Mouse (Mus musculus): ENCODE measurements around the gene Zbtb16. TPM values are rescaled to one million over a fixed set of nuclear protein-coding genes. Genes with fewer than 3 reads are reported as not detected.
A peak's percentile ranks its signal among the peaks of the same experiment; 100 is the strongest.

Gene Zbtb16
- polyA plus RNA-seq, 1 experiment = not detected

DNA sequence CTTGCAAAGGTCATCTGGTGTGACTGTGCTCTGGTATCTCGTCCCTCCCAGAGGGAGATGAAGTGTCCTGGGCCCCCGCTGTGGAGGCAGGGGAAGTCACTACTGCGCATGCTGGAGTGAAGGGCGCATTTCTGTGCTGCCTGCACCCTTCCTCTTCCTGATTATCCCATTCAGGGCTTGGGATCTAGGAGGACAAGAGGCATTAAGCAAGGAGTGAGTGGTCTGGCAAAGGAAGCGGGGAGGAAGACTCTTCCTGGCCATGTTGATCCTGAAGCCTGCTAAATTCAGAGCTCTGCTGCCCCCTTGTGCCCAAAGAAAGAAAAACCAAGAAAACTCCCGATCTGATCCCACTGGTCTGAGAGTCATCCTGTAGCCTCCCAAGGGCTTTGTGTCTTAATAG lies 217.4 kb downstream of the Zbtb16 start:
- 32% methylated on average over 6 of the region's 6 CpGs for WGBS
- TF ChIP-seq POLR2A (IDR thresholded peaks at IDR 0.05; ENCODE audit: insufficient read depth, low read depth, low read length) (no peak), CTCF (IDR thresholded peaks at IDR 0.05; ENCODE audit: insufficient read depth, low read depth, low read length) (peak; percentile 43; the same call in 1 of the 2 replicates)
- Histone ChIP-seq H3K4me1 (ENCODE audit: control insufficient read depth, insufficient read depth, low read length) (peaks cover 7% of the 10 kb centered on the region), H3K27ac (ENCODE audit: insufficient read depth, low read depth, low read length) (no peak overlapping the region), H3K4me3 (ENCODE audit: insufficient read depth, low read depth, low read length) (0 out of 2 replicates have a peak overlapping the region, but pooled peaks have one; percentile 12)

DNA sequence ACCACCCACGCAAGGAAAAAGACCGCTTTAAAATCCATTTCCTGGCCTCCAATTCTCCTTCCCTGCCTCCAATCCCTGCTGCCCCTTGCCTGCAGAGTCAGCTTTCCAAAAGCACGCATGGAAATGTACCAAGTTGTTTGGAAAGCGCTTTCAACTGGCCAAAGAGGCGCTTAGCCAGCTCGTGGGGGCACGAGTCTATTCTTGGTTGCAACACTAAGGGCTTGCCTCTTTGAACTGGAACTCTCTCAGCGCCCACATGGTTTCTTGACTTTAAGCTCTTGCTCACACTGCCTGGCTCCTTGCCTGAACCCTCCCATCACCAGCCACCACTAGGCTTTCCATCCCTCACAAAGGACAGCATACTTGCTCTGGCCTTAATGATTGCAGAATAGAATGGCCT lies 217.9 kb downstream of the Zbtb16 start:
- Histone ChIP-seq H3K27ac (ENCODE audit: insufficient read depth, low read depth, low read length) (no peak overlapping the region), H3K4me3 (ENCODE audit: insufficient read depth, low read depth, low read length) (no peak overlapping the region), H3K4me1 (ENCODE audit: control insufficient read depth, insufficient read depth, low read length) (peaks cover 7% of the 10 kb centered on the region)
- WGBS = 55% methylated on average over 8 of the region's 8 CpGs
- TF ChIP-seq POLR2A (IDR thresholded peaks at IDR 0.05; ENCODE audit: insufficient read depth, low read depth, low read length) (no peak), CTCF (IDR thresholded peaks at IDR 0.05; ENCODE audit: insufficient read depth, low read depth, low read length) (no peak)

GRCm38 (mm10) chr9:48617511-48618010 lies 218.5 kb downstream of the Zbtb16 start:
- H3K4me3 ChIP-seq (ENCODE audit: insufficient read depth, low read depth, low read length) = no peak overlapping the region
- no peak overlapping the region for H3K27ac ChIP-seq (ENCODE audit: insufficient read depth, low read depth, low read length)
- peaks cover 7% of the 10 kb centered on the region for H3K4me1 ChIP-seq (ENCODE audit: control insufficient read depth, insufficient read depth, low read length)
- 90% methylated on average over 3 of the region's 3 CpGs for WGBS
- TF ChIP-seq CTCF (IDR thresholded peaks at IDR 0.05; ENCODE audit: insufficient read depth, low read depth, low read length) (no peak), POLR2A (IDR thresholded peaks at IDR 0.05; ENCODE audit: insufficient read depth, low read depth, low read length) (no peak)

DNA sequence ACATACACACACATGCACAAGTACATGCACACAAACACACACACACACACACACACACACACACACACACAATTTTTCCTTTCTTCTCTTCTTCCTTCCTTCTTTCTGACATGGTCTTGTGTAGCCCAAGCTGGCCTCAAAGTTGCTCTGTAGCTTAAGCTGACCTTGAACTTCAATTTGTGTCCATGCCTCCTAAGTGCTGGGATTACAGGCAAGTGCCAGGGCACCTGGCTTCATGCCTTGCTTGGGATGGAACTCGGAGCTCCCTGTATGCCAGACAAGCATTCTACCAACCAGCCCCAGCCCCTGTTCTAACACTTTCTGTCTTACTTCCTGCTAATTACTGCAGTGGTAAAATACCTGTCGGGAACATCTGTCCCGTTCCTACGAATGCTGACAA lies 222.8 kb downstream of the Zbtb16 start:
- TF ChIP-seq POLR2A (IDR thresholded peaks at IDR 0.05; ENCODE audit: insufficient read depth, low read depth, low read length) (no peak), CTCF (IDR thresholded peaks at IDR 0.05; ENCODE audit: insufficient read depth, low read depth, low read length) (no peak)
- WGBS = 84% methylated on average over 4 of the region's 4 CpGs
- Histone ChIP-seq H3K27ac (ENCODE audit: insufficient read depth, low read depth, low read length) (no peak overlapping the region), H3K4me1 (ENCODE audit: control insufficient read depth, insufficient read depth, low read length) (peaks cover 3% of the 10 kb centered on the region), H3K4me3 (ENCODE audit: insufficient read depth, low read depth, low read length) (no peak overlapping the region)

DNA sequence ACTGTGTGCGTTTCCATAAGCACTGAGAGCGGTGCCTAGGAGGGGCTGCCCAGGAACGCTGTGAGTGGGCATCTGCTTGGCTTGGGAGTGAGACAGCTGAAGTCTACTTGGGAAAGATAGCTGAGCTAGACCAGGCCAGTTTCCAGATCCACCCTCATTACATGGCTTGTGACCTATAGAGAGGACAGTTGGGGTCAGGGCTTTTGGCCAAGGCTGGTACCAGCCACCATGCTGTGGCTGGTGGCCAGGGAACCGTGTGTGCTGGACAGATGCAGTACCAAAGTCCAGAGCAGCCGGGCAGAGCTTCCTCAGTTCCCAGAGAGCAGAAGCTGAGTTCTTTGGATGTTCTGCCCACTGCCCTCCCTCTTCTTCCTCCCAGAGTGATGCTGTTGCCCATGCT lies 223.5 kb downstream of the Zbtb16 start:
- H3K4me3 ChIP-seq (ENCODE audit: insufficient read depth, low read depth, low read length) = no peak overlapping the region
- H3K4me1 ChIP-seq (ENCODE audit: control insufficient read depth, insufficient read depth, low read length) = no peaks in the 10 kb centered on the region
- H3K27ac ChIP-seq (ENCODE audit: insufficient read depth, low read depth, low read length) = no peak overlapping the region
- TF ChIP-seq CTCF (IDR thresholded peaks at IDR 0.05; ENCODE audit: insufficient read depth, low read depth, low read length) = no peak
- no peak for TF ChIP-seq POLR2A (IDR thresholded peaks at IDR 0.05; ENCODE audit: insufficient read depth, low read depth, low read length)
- WGBS = 84% methylated on average over 5 of the region's 5 CpGs

GRCm38 (mm10) chr9:48611032-48611431 lies 225.0 kb downstream of the Zbtb16 start:
- H3K4me3 ChIP-seq (ENCODE audit: insufficient read depth, low read depth, low read length) = no peak overlapping the region
- TF ChIP-seq POLR2A (IDR thresholded peaks at IDR 0.05; ENCODE audit: insufficient read depth, low read depth, low read length) = no peak
- TF ChIP-seq CTCF (IDR thresholded peaks at IDR 0.05; ENCODE audit: insufficient read depth, low read depth, low read length) = no peak
- WGBS = 39% methylated on average over 1 of the region's 1 CpGs
- H3K4me1 ChIP-seq (ENCODE audit: control insufficient read depth, insufficient read depth, low read length) = no peaks in the 10 kb centered on the region
- H3K27ac ChIP-seq (ENCODE audit: insufficient read depth, low read depth, low read length) = no peak overlapping the region

GRCm38 (mm10) chr9:48609734-48610133 lies 226.3 kb downstream of the Zbtb16 start:
- 74% methylated on average over 4 of the region's 4 CpGs for WGBS
- Histone ChIP-seq H3K27ac (ENCODE audit: insufficient read depth, low read depth, low read length) (no peak overlapping the region), H3K4me3 (ENCODE audit: insufficient read depth, low read depth, low read length) (no peak overlapping the region), H3K4me1 (ENCODE audit: control insufficient read depth, insufficient read depth, low read length) (no peaks in the 10 kb centered on the region)
- TF ChIP-seq POLR2A (IDR thresholded peaks at IDR 0.05; ENCODE audit: insufficient read depth, low read depth, low read length) = no peak
- no peak for TF ChIP-seq CTCF (IDR thresholded peaks at IDR 0.05; ENCODE audit: insufficient read depth, low read depth, low read length)

- 33% methylated on average over 7 of the region's 7 CpGs for WGBS
- no peak for TF ChIP-seq CTCF (IDR thresholded peaks at IDR 0.05; ENCODE audit: insufficient read depth, low read depth, low read length)
- H3K4me1 ChIP-seq (ENCODE audit: control insufficient read depth, insufficient read depth, low read length) = no peaks in the 10 kb centered on the region
- no peak overlapping the region for H3K27ac ChIP-seq (ENCODE audit: insufficient read depth, low read depth, low read length)
- no peak overlapping the region for H3K4me3 ChIP-seq (ENCODE audit: insufficient read depth, low read depth, low read length)
Observed at GRCm38 (mm10) chr9:48607417-48607816, 228.6 kb downstream of the Zbtb16 start.

- no peak for TF ChIP-seq CTCF (IDR thresholded peaks at IDR 0.05; ENCODE audit: insufficient read depth, low read depth, low read length)
- H3K4me1 ChIP-seq (ENCODE audit: control insufficient read depth, insufficient read depth, low read length) = no peaks in the 10 kb centered on the region
- no peak overlapping the region for H3K27ac ChIP-seq (ENCODE audit: insufficient read depth, low read depth, low read length)
- no peak overlapping the region for H3K4me3 ChIP-seq (ENCODE audit: insufficient read depth, low read depth, low read length)
- WGBS = 60% methylated on average over 7 of the region's 7 CpGs
Observed at GRCm38 (mm10) chr9:48606171-48606570, 229.9 kb downstream of the Zbtb16 start.

- no peak overlapping the region for H3K27ac ChIP-seq (ENCODE audit: insufficient read depth, low read depth, low read length)
- H3K4me1 ChIP-seq (ENCODE audit: control insufficient read depth, insufficient read depth, low read length) = no peaks in the 10 kb centered on the region
- WGBS = 93% methylated on average over 5 of the region's 5 CpGs
- TF ChIP-seq CTCF (IDR thresholded peaks at IDR 0.05; ENCODE audit: insufficient read depth, low read depth, low read length) = no peak
- no peak for TF ChIP-seq POLR2A (IDR thresholded peaks at IDR 0.05; ENCODE audit: insufficient read depth, low read depth, low read length)
- H3K4me3 ChIP-seq (ENCODE audit: insufficient read depth, low read depth, low read length) = no peak overlapping the region
Observed at GRCm38 (mm10) chr9:48605697-48606096, 230.3 kb downstream of the Zbtb16 start.

All from olfactory bulb, adult 2 months (tissue).